Mouse (Mus musculus): Measurements from ENCODE around the gene Lrfn2. TPM values are rescaled to one million over a fixed set of nuclear protein-coding genes. Genes with fewer than 3 reads are reported as not detected.

The Lrfn2 gene
- total and polyA plus RNA-seq, 3 experiments = not detected

GRCm38 (mm10) chr17:48975055-48975454, 42.9 kb downstream of the Lrfn2 start:
- Histone ChIP-seq H3K79me2 (replicated peaks; ENCODE audit: control insufficient read depth, extremely low read depth, insufficient read depth, poor library complexity, severe bottlenecking) (no peaks in the 10 kb centered on the region), H3K9me3 (replicated peaks; ENCODE audit: low read length) (peaks cover 84% of the 10 kb centered on the region), H3K4me1 (ENCODE audit: control insufficient read depth in 1 of 2, insufficient read depth in 2 of 2) (no peaks in the 10 kb centered on the region), H3K4me2 (ENCODE audit: insufficient read depth, low read depth, poor library complexity, severe bottlenecking) (no peak overlapping the region), H3K4me3 (replicated peaks in 1 of 3; ENCODE audit: low read depth in 2 of 3, low read length in 2 of 3, poor library complexity in 1 of 3) (no peak overlapping the region), H3K27me3 (replicated peaks) (no peaks in the 10 kb centered on the region), H3K9ac (ENCODE audit: insufficient read depth, low read depth) (no peak overlapping the region), H3K27ac (ENCODE audit: insufficient read depth, low read depth) (no peak overlapping the region), H3K36me3 (replicated peaks in 1 of 2; ENCODE audit: control insufficient read depth in 1 of 2, insufficient read depth in 1 of 2, low read length in 1 of 2) (no peaks in the 10 kb centered on the region)
- no peak for TF ChIP-seq MXI1 (IDR thresholded peaks at IDR 0.05; ENCODE audit: low read depth, low read length)
- no peak for TF ChIP-seq SIN3A (IDR thresholded peaks at IDR 0.05; ENCODE audit: low read length)
- no peak for TF ChIP-seq ETS1 (conservative IDR thresholded peaks at IDR 0.05; ENCODE audit: low read depth, low read length)
- TF ChIP-seq POLR2A (IDR thresholded peaks at IDR 0.05; ENCODE audit: low read depth, low read length) = no peak
- no peak for TF ChIP-seq TCF12 (IDR thresholded peaks at IDR 0.05; ENCODE audit: low read depth, low read length)
- TF ChIP-seq CHD1 (IDR thresholded peaks at IDR 0.05; ENCODE audit: low read depth, low read length) = no peak
- TF ChIP-seq E2F4 (IDR thresholded peaks at IDR 0.05; ENCODE audit: insufficient replicate concordance, low read depth, low read length) = no peak
- no peak for TF ChIP-seq ZMIZ1 (IDR thresholded peaks at IDR 0.05; ENCODE audit: low read depth, low read length)
- no peak for TF ChIP-seq MEF2A (IDR thresholded peaks at IDR 0.05; ENCODE audit: borderline replicate concordance, low read depth, low read length)
- no peak for TF ChIP-seq MAFK (IDR thresholded peaks at IDR 0.05; ENCODE audit: insufficient replicate concordance, low read length)
- no peak for TF ChIP-seq GABPA (IDR thresholded peaks at IDR 0.05; ENCODE audit: insufficient replicate concordance, low read depth, low read length)
- DNase-seq (ENCODE audit: extremely low read depth) = no peak
- dilution Hi-C loops (cut with MboI; ENCODE audit: extremely low pct_ligation_motif_present, extremely low pct_unique_long_range_greater_than_20kb, low sequenced_read_pairs) (no loop called here), in situ Hi-C loops (cut with MboI; ENCODE audit: low pct_ligation_motif_present, low pct_unique_long_range_greater_than_20kb, low sequenced_read_pairs) (no loop called here)

GRCm38 (mm10) chr17:48976611-48977022, 44.4 kb downstream of the Lrfn2 start:
- DNase-seq (ENCODE audit: extremely low read depth) = no peak
- dilution Hi-C loops (cut with MboI; ENCODE audit: extremely low pct_ligation_motif_present, extremely low pct_unique_long_range_greater_than_20kb, low sequenced_read_pairs) = no loop called here
- TF ChIP-seq RCOR1 (conservative IDR thresholded peaks at IDR 0.05; ENCODE audit: low read depth, low read length) = no peak
- no peak for TF ChIP-seq IRF4 (IDR thresholded peaks at IDR 0.05; ENCODE audit: low read depth, low read length)
- no peak for TF ChIP-seq HCFC1 (IDR thresholded peaks at IDR 0.05; ENCODE audit: low read depth, low read length)
- TF ChIP-seq SIN3A (IDR thresholded peaks at IDR 0.05; ENCODE audit: low read length) = no peak
- no peak for TF ChIP-seq RAD21 (IDR thresholded peaks at IDR 0.05; ENCODE audit: low read depth, low read length)
- no peak for TF ChIP-seq SMC3 (IDR thresholded peaks at IDR 0.05; ENCODE audit: low read depth, low read length)
- TF ChIP-seq BHLHE40 (IDR thresholded peaks at IDR 0.05; ENCODE audit: low read depth, low read length) = no peak
- no peak for TF ChIP-seq NRF1 (IDR thresholded peaks at IDR 0.05; ENCODE audit: low read depth, low read length)
- no peak for TF ChIP-seq MAX (IDR thresholded peaks at IDR 0.05; ENCODE audit: low read length)
- TF ChIP-seq MAZ (IDR thresholded peaks at IDR 0.05; ENCODE audit: low read depth, low read length) = no peak
- TF ChIP-seq KAT2A (IDR thresholded peaks at IDR 0.05; ENCODE audit: insufficient replicate concordance, low read length) = no peak
- H3K9me3 ChIP-seq (replicated peaks; ENCODE audit: low read length) = peaks cover 83% of the 10 kb centered on the region
- H3K27ac ChIP-seq (ENCODE audit: insufficient read depth, low read depth) = no peak overlapping the region
- no peaks in the 10 kb centered on the region for H3K4me1 ChIP-seq (ENCODE audit: control insufficient read depth in 1 of 2, insufficient read depth in 2 of 2)
- H3K36me3 ChIP-seq (replicated peaks in 1 of 2; ENCODE audit: control insufficient read depth in 1 of 2, insufficient read depth in 1 of 2, low read length in 1 of 2) = no peaks in the 10 kb centered on the region
- H3K4me3 ChIP-seq (replicated peaks in 1 of 3; ENCODE audit: low read depth in 2 of 3, low read length in 2 of 3, poor library complexity in 1 of 3) = no peak overlapping the region
- H3K27me3 ChIP-seq (replicated peaks) = no peaks in the 10 kb centered on the region
- H3K4me2 ChIP-seq (ENCODE audit: insufficient read depth, low read depth, poor library complexity, severe bottlenecking) = no peak overlapping the region
- in situ Hi-C loops (cut with MboI; ENCODE audit: low pct_ligation_motif_present, low pct_unique_long_range_greater_than_20kb, low sequenced_read_pairs) = no loop called here
- H3K9ac ChIP-seq (ENCODE audit: insufficient read depth, low read depth) = no peak overlapping the region
- H3K79me2 ChIP-seq (replicated peaks; ENCODE audit: control insufficient read depth, extremely low read depth, insufficient read depth, poor library complexity, severe bottlenecking) = no peaks in the 10 kb centered on the region
